Mouse (Mus musculus): ENCODE results near the gene Gipc3. TPM values are rescaled to one million over a fixed set of nuclear protein-coding genes. Genes with fewer than 3 reads are reported as not detected.
A peak's percentile ranks its signal among the peaks of the same experiment; 100 is the strongest.

Gipc3 gene
- polyA plus RNA-seq, 1 experiment from 2014 or later = 0.04 TPM

DNA sequence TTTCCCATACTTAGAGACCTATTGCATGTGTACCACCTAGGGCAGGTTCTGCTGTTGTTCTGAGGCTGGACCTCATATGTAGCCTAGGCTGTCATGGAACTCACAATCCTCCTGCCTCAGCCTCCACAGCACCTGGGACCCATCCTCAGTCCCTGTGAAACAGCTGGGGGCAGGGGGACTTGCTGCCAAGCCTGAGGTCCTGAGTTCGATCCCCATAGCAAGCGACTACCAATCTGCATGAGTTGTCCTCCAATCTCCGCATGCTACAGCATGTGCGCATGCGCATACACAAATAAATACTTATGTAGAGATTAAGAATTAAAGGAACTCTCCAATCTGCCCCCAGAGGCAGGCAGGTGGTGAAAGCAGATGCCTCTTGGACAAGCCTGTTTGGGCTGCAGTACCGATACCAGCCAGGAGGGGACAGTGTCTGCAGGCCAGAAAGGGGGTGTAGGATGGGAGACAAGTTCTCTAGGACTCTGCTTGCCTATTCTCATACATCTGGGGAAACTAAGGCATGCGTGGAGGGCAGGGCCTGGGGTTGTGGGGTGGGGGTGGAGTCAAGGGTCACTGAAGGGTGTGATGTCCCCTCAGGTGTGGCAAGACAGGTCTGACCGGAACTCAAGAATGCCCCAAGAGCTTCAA lies 55.4 kb downstream of the Gipc3 start:
- H3K4me1 ChIP-seq (replicated peaks; ENCODE audit: control insufficient read depth, insufficient read depth, low read length) = peaks cover 7% of the 10 kb centered on the region; the same call in 1 of the 2 replicates
- 56% methylated on average over 8 of the region's 8 CpGs for WGBS
- no peaks in the 10 kb centered on the region; the same call in 1 of the 2 replicates for H3K36me3 ChIP-seq (ENCODE audit: control insufficient read depth, insufficient read depth)
- H3K4me2 ChIP-seq (replicated peaks; ENCODE audit: low read depth) = peak overlapping the region; percentile 60
- peak overlapping the region; percentile 92 for H3K27ac ChIP-seq (ENCODE audit: low read depth, low read length)
- no peak for ATAC-seq
- TF ChIP-seq CTCF (IDR thresholded peaks at IDR 0.05; ENCODE audit: low read depth) = peak; percentile 96
- H3K9ac ChIP-seq (ENCODE audit: low read depth, low read length) = no peak overlapping the region
- no peaks in the 10 kb centered on the region for H3K27me3 ChIP-seq (replicated peaks; ENCODE audit: control insufficient read depth, insufficient read depth, low read length)
- H3K4me3 ChIP-seq (ENCODE audit: low read depth, low read length) = no peak overlapping the region
- no peaks in the 10 kb centered on the region for H3K9me3 ChIP-seq (ENCODE audit: control insufficient read depth)

DNA sequence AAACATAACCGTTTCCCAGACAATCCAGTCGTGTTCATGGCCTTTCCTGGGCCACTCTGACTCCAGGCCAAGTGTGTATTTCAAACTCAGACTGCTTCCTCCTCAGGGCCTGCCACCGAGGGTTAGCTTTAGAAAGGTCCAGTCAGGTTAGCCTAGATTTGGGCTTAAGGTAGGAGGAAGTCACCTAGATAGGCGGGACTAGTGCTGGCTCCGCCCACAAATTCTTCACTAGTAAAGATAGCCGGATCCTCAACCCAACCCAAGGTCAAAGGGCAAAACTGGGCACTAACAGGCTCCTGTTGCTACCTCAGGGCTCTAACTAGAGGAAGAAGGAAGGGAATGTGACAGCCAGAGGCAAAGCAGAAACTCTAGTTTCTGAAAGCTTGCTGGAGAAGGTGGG lies 56.5 kb downstream of the Gipc3 start:
- Histone ChIP-seq H3K4me3 (ENCODE audit: low read depth, low read length) (peak overlapping the region; percentile 62; the same call in 1 of the 2 replicates), H3K36me3 (ENCODE audit: control insufficient read depth, insufficient read depth) (peaks cover under 1% of the 10 kb centered on the region; the same call in 1 of the 2 replicates), H3K9ac (ENCODE audit: low read depth, low read length) (0 out of 2 replicates have a peak overlapping the region, but pooled peaks have one; percentile 63), H3K9me3 (ENCODE audit: control insufficient read depth) (no peaks in the 10 kb centered on the region), H3K4me1 (replicated peaks; ENCODE audit: control insufficient read depth, insufficient read depth, low read length) (peaks cover 7% of the 10 kb centered on the region; the same call in 1 of the 2 replicates), H3K27me3 (replicated peaks; ENCODE audit: control insufficient read depth, insufficient read depth, low read length) (no peaks in the 10 kb centered on the region), H3K4me2 (replicated peaks; ENCODE audit: low read depth) (peak overlapping the region; percentile 60), H3K27ac (ENCODE audit: low read depth, low read length) (peak overlapping the region; percentile 92)
- 19% methylated on average over 6 of the region's 6 CpGs for WGBS
- peak; percentile 32 for ATAC-seq
- TF ChIP-seq CTCF (IDR thresholded peaks at IDR 0.05; ENCODE audit: low read depth) = no peak

DNA sequence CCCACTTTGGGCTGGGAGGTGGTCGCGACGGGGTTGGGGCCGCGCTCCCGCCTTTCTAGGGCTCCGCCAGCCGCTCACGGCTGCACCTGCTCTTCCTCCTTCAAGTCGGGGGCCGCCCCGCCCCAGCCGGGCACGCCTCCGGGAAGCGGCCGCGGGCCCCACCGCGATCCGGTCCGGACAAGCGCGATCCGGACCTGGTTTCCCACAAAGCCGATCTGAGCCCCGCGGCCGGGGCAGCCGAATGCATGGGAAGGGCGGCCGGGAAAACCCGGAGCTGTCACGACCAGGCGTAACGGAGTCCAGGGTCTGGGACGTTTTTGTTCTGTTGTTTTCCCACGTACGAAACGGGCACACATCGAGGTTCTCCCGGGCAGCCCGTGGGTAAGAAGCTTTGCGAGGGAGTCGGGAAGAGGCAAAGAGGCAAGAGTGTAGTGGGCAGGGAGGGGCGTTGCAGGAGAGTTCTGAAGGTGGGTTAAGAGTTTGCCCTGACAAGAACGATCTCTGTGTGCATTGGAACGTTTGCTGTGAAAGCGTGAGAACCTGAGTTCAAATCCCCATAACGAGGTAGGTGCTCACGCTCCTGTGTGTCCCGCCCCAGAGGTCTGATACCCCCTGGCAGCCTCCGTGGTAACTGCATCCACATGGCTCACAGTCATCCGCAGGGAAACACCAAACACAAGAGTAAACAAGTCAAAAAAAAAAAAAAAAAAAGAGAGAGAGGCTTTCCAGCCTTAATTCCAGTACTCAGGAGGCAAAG lies 57.2 kb downstream of the Gipc3 start:
- TF ChIP-seq CTCF (IDR thresholded peaks at IDR 0.05; ENCODE audit: low read depth) = 0 out of 2 replicates have a peak, but pooled peaks have one; percentile 19
- Histone ChIP-seq H3K4me1 (replicated peaks; ENCODE audit: control insufficient read depth, insufficient read depth, low read length) (peaks cover 7% of the 10 kb centered on the region; the same call in 1 of the 2 replicates), H3K27ac (ENCODE audit: low read depth, low read length) (peak overlapping the region; percentile 92), H3K27me3 (replicated peaks; ENCODE audit: control insufficient read depth, insufficient read depth, low read length) (no peaks in the 10 kb centered on the region), H3K9ac (ENCODE audit: low read depth, low read length) (peak overlapping the region; percentile 63), H3K4me2 (replicated peaks; ENCODE audit: low read depth) (peak overlapping the region; percentile 60), H3K4me3 (ENCODE audit: low read depth, low read length) (peak overlapping the region; percentile 62), H3K9me3 (ENCODE audit: control insufficient read depth) (no peaks in the 10 kb centered on the region), H3K36me3 (ENCODE audit: control insufficient read depth, insufficient read depth) (peaks cover 7% of the 10 kb centered on the region; the same call in 1 of the 2 replicates)
- under 1% methylated on average over 54 of the region's 54 CpGs for WGBS
- ATAC-seq = peak; percentile 68

Small RNA genes lying within 50 kb of the gene (microRNA-seq; reads per million reads assigned to microRNA genes)
- gene Mir6913 = not detected

Other genes starting within 250 kb of the Gipc3 start
- 385 and 396 TPM in 2 replicates for gene Creb3l3, start 244.4 kb downstream of the Gipc3 start, polyA plus RNA-seq (2015; fragmentation: Nextera tagmentation; extraction: Ambion mirVana)
- gene Map2k2, start 237.4 kb downstream of the Gipc3 start, polyA plus RNA-seq (2015; fragmentation: Nextera tagmentation; extraction: Ambion mirVana) = 258 and 259 TPM in 2 replicates
- gene Zbtb7a, start 208.0 kb downstream of the Gipc3 start, polyA plus RNA-seq (2015; fragmentation: Nextera tagmentation; extraction: Ambion mirVana) = 54.1 and 67.6 TPM in 2 replicates
- gene Pias4, start 175.3 kb downstream of the Gipc3 start, polyA plus RNA-seq (2015; fragmentation: Nextera tagmentation; extraction: Ambion mirVana) = 32.8 and 36.5 TPM in 2 replicates
- 286 and 316 TPM in 2 replicates for gene Eef2, start 166.6 kb downstream of the Gipc3 start, polyA plus RNA-seq (2015; fragmentation: Nextera tagmentation; extraction: Ambion mirVana)
- 50.5 and 53.4 TPM in 2 replicates for gene Dapk3, start 160.3 kb downstream of the Gipc3 start, polyA plus RNA-seq (2015; fragmentation: Nextera tagmentation; extraction: Ambion mirVana)
- 0.12 TPM in 2 replicates for gene 4930442H23Rik, start 159.4 kb downstream of the Gipc3 start, polyA plus RNA-seq (2015; fragmentation: Nextera tagmentation; extraction: Ambion mirVana)
- 0.08 and 0.10 TPM in 2 replicates for gene Nmrk2, start 141.2 kb downstream of the Gipc3 start, polyA plus RNA-seq (2015; fragmentation: Nextera tagmentation; extraction: Ambion mirVana)
- gene Atcay, start 112.4 kb downstream of the Gipc3 start, polyA plus RNA-seq (2015; fragmentation: Nextera tagmentation; extraction: Ambion mirVana) = 0.90 and 1.1 TPM in 2 replicates
- gene Zfr2, start 110.1 kb downstream of the Gipc3 start, polyA plus RNA-seq (2015; fragmentation: Nextera tagmentation; extraction: Ambion mirVana) = 3.2 and 3.4 TPM in 2 replicates
- gene Matk, start 90.3 kb downstream of the Gipc3 start, polyA plus RNA-seq (2015; fragmentation: Nextera tagmentation; extraction: Ambion mirVana) = 0.66 and 1.2 TPM in 2 replicates
- 268 and 287 TPM in 2 replicates for gene Mrpl54, start 76.3 kb downstream of the Gipc3 start, polyA plus RNA-seq (2015; fragmentation: Nextera tagmentation; extraction: Ambion mirVana)
- gene Apba3, start 76.3 kb downstream of the Gipc3 start, polyA plus RNA-seq (2015; fragmentation: Nextera tagmentation; extraction: Ambion mirVana) = 75.2 and 75.4 TPM in 2 replicates
- gene Tjp3, start 51.7 kb downstream of the Gipc3 start, polyA plus RNA-seq (2015; fragmentation: Nextera tagmentation; extraction: Ambion mirVana) = 43.2 and 43.4 TPM in 2 replicates
- 27.2 and 27.6 TPM in 2 replicates for gene Pip5k1c, start 50.3 kb downstream of the Gipc3 start, polyA plus RNA-seq (2015; fragmentation: Nextera tagmentation; extraction: Ambion mirVana)
- 14.7 and 15.0 TPM in 2 replicates for gene Cactin, start 22.2 kb downstream of the Gipc3 start, polyA plus RNA-seq (2015; fragmentation: Nextera tagmentation; extraction: Ambion mirVana)
- 9.8 and 10.7 TPM in 2 replicates for gene Tbxa2r, start 14.5 kb downstream of the Gipc3 start, polyA plus RNA-seq (2015; fragmentation: Nextera tagmentation; extraction: Ambion mirVana)
- gene Hmg20b, start 7.2 kb upstream of the Gipc3 start, polyA plus RNA-seq (2015; fragmentation: Nextera tagmentation; extraction: Ambion mirVana) = 99.8 and 111 TPM in 2 replicates
- gene Mfsd12, start 14.2 kb upstream of the Gipc3 start, polyA plus RNA-seq (2015; fragmentation: Nextera tagmentation; extraction: Ambion mirVana) = 29.6 and 32.8 TPM in 2 replicates
- gene 4930404N11Rik, start 22.6 kb upstream of the Gipc3 start, polyA plus RNA-seq (2015; fragmentation: Nextera tagmentation; extraction: Ambion mirVana) = 0.85 and 1.5 TPM in 2 replicates
- gene Fzr1, start 35.2 kb upstream of the Gipc3 start, polyA plus RNA-seq (2015; fragmentation: Nextera tagmentation; extraction: Ambion mirVana) = 40.8 and 45.2 TPM in 2 replicates
- gene Dohh, start 41.2 kb upstream of the Gipc3 start, polyA plus RNA-seq (2015; fragmentation: Nextera tagmentation; extraction: Ambion mirVana) = 54.0 and 59.4 TPM in 2 replicates
- gene Gm48551, start 41.2 kb upstream of the Gipc3 start, polyA plus RNA-seq (2015; fragmentation: Nextera tagmentation; extraction: Ambion mirVana) = 0.76 and 1.1 TPM in 2 replicates
- 0.31 TPM in 1 of 2 replicates, not detected in the other for gene Gm48552, start 45.7 kb upstream of the Gipc3 start, polyA plus RNA-seq (2015; fragmentation: Nextera tagmentation; extraction: Ambion mirVana)
- gene Smim24, start 49.8 kb upstream of the Gipc3 start, polyA plus RNA-seq (2015; fragmentation: Nextera tagmentation; extraction: Ambion mirVana) = 1,233 and 1,333 TPM in 2 replicates
- 29.2 and 35.1 TPM in 2 replicates for gene Nfic, start 112.4 kb upstream of the Gipc3 start, polyA plus RNA-seq (2015; fragmentation: Nextera tagmentation; extraction: Ambion mirVana)
- gene Celf5, start 139.4 kb upstream of the Gipc3 start, polyA plus RNA-seq (2015; fragmentation: Nextera tagmentation; extraction: Ambion mirVana) = 0.76 and 1.0 TPM in 2 replicates
- gene Ncln, start 153.1 kb upstream of the Gipc3 start, polyA plus RNA-seq (2015; fragmentation: Nextera tagmentation; extraction: Ambion mirVana) = 58.6 and 61.1 TPM in 2 replicates
- 0.50 and 0.74 TPM in 2 replicates for gene S1pr4, start 156.9 kb upstream of the Gipc3 start, polyA plus RNA-seq (2015; fragmentation: Nextera tagmentation; extraction: Ambion mirVana)
- 0.64 and 0.78 TPM in 2 replicates for gene Gna15, start 181.0 kb upstream of the Gipc3 start, polyA plus RNA-seq (2015; fragmentation: Nextera tagmentation; extraction: Ambion mirVana)
- gene Gna11, start 201.9 kb upstream of the Gipc3 start, polyA plus RNA-seq (2015; fragmentation: Nextera tagmentation; extraction: Ambion mirVana) = 188 and 195 TPM in 2 replicates
- gene Aes, start 216.2 kb upstream of the Gipc3 start, polyA plus RNA-seq (2015; fragmentation: Nextera tagmentation; extraction: Ambion mirVana) = 528 and 536 TPM in 2 replicates
- 3.0 and 5.2 TPM in 2 replicates for gene Tle2, start 231.3 kb upstream of the Gipc3 start, polyA plus RNA-seq (2015; fragmentation: Nextera tagmentation; extraction: Ambion mirVana)

All from intestine, postnatal 0 days (tissue).